Mouse (Mus musculus) adrenal gland, postnatal 25 days (tissue): Measurements from ENCODE around the gene Gap43. TPM values are rescaled to one million over a fixed set of nuclear protein-coding genes. Genes with fewer than 3 reads are reported as not detected.
A peak's percentile ranks its signal among the peaks of the same experiment; 100 is the strongest.
"Not testable (repeated sequence)": the region's sequence is repeated elsewhere in the genome, so short reads cannot be mapped to it uniquely, and the experiment has no call there.

Experiments used
- DNase-seq: peaks from one replicate; pipeline ENCODE4 v3.0.0; 2021; ENCODE audit warnings: mixed read lengths
- long read RNA-seq: library from polyadenylated mRNA; stranded (forward); transcript quantifications from one replicate; pipeline ENCODE4 v2.0.0, GENCODE M21; 2021
- total RNA-seq: library from RNA; stranded (reverse); gene quantifications from 2 replicates; pipeline ENCODE4 v1.2.3, GENCODE M21; 2021

Gap43 gene
- total RNA-seq: 1.1 and 1.2 TPM in 2 replicates
- long read RNA-seq, partial matches to known transcripts: 0 of 1 reads
- long read RNA-seq, other reads (novel, unspliced or antisense): 0 of 1 reads

DNA sequence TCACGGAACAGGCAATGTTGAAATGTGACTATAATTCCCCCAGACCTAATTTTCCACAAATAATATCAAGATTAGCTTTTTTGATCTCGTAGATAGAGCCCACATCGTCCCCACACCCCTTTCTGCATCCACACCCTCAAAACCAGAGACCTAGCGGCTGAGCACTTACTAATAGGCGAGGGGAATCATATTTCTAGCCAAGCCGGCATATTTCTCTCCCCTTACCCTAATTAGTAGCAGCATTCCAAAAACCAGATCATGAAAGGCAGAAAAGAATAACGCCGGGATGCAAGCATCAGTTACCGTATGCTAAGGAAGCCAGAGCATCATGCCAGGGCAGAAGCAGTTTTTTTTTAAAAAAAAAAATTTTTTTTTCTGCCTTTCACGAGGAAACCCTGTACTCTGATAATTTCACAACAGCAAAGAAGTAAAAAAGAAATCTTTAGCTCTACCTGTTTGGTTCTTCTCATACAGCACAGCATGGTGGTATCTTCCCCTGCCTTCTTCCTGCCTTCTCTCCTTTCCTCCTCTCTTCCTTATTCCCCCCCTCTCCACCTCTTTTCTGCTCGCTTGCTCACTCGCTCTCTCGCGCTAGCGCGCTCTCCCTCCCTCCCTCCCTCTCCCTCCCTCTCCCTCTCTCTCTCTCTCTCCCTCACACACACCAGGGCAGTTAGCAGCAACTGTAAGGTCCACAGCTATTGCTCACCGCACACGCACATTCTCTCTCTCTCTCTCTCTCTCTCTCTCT lies at the start of gene Gap43:
TSS of gene Gap43 (minus strand) at position 631 of the 748 bp plus-strand sequence.
- DNase-seq: no peak

DNA sequence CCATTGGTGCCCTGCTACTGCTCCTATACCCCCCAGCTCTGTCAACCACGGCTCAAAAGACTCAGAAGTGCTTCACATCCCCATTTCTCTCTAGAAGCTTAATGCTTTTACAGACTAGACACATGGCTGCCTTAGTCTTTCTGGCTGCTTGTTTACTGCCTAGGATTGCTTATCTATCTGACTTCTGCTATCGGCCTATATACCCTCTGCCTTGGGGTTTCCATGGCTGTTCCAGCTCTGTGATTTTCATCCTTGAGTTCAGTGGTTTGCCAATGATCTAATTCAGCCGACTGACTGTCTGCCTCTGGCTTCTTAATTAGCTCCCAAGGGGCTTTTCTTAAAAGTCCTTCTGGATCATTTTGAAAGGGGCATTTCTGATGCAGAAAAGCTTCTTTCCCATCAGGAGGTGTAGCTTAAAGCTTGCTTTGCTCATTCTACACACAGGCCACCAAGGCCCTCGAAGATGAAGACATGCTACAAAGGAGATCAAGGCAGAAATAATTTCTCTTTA lies 40.9 kb upstream of the Gap43 start:
- no peak for DNase-seq

DNA sequence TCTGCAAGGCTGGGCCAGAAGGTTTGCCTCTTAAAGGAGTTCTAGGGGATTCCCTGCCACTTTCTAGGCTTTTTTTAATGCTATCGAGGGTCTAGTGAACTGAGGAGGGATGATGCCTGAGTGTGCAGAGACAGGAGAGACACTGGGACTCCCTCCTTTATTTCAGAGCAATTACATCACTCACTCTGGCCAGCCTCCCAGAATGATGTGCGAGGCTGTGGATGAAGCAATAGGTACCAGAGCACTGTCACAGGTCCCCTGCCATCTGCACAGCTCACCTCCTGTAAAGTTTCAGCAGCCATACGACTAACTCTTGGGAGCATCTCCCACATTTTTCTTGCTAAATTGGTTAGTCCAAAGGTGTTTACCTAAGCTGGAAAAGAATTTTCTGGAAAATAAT lies 40.2 kb upstream of the Gap43 start:
- peak; percentile 1 for DNase-seq

DNA sequence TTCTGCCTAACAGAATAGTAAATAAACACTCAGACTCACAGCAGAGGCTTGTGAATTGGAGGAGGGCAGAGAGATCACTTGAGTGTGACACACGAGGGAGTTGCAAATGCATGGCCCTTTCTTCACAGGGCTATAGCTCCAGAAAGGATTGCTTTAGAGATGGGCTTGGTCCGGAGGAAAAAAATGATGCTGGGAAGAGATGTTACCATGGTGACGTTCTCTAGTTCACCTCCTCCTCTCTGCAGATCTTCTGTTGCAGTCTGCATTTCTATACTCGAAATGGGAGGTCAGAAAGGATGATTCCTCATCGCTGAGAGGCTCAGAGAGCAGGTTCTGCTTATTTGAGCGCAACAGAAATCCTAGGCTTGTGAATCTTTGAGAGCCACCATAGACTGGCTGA lies 29.7 kb upstream of the Gap43 start:
- no peak for DNase-seq

DNA sequence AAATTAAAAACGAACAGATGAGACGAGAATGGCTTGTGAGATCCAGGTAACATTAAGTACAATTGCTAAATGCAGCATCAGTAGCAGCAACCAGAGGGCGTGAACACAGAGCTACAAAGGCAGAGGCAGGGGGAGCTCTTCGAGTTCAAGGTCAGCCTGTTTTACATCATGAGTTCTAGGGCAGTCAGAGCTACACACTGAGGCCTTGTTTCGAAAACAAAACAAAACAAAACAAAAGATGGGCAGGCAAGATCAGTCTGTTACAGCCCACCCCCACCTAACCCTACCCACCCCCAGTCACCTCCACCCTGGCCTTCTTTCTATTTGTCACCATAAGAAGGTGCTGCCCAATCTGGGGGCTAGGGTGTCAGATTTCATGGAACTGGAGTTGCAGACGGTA lies 28.9 kb upstream of the Gap43 start:
- no peak for DNase-seq

DNA sequence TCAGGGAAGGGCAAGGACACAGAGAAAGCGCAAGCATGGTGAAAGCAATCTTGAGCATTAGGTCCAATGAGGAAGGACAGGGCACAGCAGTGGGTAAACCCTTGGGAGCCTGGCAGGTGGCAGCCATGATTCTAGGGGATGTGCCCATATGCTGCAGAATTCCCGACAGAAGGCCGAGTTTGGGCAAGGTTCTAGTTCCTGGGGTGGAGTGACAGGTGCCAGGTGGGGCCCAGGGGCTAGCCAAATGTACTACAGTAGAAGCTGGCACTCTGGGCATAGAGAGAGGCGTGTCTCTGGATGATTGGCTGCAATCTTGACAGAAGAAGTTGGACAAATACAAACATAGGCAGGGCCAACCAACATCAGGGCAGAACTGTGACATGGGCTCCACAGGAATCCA lies 19.6 kb upstream of the Gap43 start:
- DNase-seq: no peak

DNA sequence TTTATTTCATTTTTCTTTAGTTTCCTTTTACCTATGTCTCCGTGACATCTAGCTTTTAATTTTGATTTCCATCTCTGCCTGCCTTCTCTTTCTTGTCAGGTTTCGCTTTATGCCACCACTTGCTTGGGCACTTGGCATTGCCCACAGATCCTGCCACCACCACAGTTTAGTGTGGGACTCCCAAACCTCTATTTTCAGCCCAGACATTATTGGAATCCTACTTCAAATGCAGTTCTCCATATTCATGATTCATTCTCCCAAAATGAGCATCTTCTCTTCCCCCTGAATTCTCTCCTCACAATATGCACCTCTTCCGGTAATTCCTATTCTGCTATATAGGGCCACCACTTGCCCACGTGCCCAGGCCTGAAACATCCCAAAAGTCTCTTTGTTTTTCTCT lies 17.6 kb upstream of the Gap43 start:
- no peak for DNase-seq

DNA sequence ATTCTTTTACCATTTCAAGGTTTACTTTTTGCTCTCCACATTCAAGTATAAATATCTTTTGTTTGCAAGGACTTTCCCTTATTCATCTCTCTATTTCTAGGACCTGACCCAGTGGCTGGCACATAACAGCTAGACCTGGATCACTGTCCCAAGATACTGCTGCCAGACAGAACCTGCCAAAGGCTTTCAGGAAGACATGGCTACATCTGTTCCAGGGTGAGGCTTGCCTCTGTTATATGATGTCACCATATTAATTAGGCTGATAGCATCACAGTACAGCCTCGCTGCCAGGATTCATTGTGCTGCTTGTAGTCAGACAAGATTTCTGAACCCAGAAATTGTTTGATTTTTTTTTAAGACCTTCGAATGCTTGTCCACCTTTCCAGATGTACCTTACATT lies 9.6 kb upstream of the Gap43 start:
- no peak for DNase-seq

DNA sequence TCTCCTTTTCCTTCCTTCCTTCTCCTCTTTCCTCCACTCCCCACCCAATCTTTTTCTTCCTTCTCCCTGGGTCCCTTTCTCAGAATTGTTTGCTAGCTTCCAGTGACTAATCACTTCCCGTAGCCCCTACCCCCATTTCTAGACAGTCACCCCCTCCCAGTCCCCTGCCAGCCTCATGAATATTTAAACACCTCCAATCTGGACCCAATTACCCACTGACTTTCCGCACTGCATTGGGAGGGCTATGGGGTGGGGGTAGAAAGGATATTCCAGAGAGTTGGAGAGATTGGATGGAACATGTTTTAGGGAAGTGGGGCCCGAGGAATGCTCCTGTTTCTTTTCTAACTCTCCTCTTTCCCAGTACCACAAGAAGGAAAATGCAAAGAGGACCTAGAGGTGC lies 414 bp upstream of the Gap43 start:
- not testable (repeated sequence) for DNase-seq

DNA sequence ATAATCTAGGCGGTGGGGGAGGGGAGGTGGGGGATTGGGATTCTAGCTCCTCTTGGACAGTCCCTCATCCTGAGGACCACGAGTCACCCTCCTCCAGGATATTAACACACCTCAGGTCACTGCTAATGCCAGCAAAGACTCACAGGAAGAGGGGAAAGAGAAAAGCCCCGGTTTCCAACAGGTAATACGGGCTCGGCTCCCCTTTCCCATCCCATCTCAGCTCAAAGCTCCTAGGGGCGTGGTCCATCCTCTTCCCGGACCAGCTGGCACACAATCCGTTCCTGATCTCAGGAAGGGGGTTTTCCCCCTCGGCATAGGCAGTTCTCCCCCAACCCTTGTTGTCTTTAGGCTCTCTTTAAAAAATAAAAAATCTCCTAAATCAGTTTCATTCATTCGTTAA lies 939 bp downstream of the Gap43 start:
- no peak for DNase-seq

DNA sequence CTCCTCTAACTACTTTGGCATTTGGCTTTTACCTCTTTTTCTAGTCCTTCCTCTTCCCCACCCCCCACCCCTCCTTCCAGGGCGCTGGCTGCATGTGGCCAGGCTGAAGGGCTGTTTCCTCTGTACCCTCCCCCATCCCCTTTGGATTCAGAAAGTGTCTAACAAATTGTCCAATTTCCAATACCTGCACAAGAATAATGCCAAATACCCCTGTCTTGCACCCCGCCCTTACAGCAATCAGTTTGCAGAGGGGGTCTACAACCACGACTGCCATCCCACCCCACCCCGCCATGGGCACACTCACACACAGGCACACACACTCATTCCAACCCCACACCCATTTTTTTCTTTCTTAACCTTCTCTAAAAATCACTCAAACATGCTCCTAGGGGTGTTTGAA lies 1.5 kb downstream of the Gap43 start:
- DNase-seq: no peak

DNA sequence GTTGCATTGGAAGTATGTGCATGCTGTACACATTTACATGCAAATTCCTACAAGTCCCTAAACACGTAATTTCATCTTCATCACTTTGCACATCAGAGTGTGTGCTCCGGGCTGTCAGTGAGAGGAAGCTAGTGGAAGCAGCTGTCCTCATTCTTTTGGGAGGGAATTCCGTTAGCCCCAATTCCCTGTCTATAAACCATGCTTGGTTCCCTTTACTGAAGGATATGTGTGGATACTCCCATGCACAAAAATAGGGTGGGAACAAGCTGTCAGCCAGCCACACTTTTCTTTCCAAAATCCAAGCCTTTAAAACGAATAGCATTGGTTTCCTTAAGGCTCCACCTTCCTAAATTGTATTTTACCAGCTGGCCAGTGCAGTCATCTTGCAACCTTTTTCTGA lies 2.1 kb downstream of the Gap43 start:
- DNase-seq: no peak

DNA sequence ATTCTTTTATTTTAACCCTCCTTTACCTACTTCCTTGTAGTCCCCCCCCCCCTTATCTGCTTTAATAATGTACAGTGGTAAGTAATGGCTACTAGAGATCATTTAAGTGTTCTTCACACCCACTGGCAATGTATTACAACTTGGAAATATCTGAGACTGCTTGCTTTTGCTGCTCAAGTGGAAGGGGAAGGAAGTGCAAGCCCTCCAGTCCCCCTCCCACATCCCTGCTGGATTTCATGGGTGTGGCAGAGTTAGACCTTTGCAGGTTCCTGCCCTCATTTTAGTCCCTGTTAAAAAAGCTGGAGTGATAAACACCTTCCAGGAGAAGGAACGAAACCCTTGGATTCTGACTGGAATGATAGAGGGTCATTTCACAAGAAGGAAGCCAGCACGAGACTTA lies 2.8 kb downstream of the Gap43 start:
- no peak for DNase-seq

DNA sequence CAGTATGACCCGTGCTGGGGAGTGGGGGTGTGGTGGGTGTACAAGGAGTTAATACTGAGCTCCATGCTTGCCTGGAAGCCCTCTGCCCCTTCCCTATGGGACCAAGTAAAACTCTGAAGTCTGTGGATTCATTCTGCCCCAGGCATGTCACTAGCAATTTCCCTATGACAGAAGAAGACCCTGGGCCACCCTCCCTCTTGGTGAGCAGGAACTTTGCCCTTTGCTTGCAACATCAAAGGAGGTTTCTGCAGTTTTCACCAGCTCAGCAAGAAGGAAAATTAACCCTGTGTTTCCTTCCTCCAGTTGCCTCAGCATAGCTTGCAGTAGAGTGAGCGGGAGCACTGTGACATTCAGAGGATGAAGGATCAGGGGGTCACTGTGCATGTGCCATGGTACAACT lies 3.8 kb downstream of the Gap43 start:
- no peak for DNase-seq

DNA sequence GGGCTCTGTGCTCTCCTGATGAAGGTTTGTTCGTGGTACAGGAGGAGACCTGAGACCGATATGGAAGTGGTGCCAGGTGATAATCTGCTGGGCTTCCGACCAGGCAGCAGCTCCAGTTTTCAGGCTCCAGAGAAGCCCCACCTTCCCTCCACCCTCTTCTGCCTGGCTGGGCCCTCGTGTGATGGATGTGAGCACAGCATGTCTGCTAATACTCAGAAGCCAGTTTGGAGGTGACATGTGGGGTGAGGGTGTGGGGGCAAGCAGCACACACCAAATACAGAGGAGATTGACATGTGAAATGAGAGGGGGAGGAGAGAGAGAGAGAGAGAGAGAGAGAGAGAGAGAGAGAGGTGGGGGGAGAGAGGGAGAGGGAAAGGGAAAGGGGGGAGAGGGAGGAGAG lies 8.1 kb downstream of the Gap43 start:
- DNase-seq: no peak

DNA sequence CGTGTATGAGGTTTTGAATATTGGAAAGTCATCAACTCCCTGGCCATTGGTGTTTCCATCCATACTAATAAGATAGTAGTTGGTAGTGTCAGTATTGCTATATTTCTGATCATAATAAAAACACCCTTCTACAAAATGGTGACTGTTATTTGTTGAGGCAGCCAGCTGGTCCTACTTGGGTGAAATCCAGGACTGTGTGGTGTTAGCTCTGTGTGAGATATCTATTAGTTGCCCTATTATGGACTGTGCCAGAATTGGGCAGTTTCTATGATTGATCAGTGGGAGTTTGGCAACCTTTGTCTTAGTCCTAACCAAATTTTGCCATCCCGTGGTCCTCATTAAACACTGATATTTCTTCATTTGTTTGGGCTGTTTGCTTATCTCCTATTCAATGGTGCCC lies 14.3 kb downstream of the Gap43 start:
- DNase-seq: no peak

DNA sequence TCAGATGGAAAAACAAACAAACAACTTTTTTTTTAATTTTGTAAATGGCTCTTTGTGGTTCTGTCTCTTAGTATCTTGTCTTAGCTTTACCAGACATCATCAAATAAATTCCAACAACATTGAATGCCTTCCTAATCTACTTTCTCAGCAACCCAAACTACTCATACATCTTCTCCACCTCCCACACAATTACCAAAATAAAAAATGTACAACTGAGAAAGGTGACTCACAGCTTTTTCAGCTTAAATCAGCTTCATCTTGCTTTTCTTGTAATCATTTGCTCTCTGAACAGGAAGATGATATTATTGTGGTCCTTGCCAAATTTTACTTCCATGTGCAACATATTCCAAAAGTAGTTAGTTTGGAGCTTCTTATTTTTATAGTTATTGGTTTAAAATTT lies 14.9 kb downstream of the Gap43 start:
- DNase-seq: no peak

DNA sequence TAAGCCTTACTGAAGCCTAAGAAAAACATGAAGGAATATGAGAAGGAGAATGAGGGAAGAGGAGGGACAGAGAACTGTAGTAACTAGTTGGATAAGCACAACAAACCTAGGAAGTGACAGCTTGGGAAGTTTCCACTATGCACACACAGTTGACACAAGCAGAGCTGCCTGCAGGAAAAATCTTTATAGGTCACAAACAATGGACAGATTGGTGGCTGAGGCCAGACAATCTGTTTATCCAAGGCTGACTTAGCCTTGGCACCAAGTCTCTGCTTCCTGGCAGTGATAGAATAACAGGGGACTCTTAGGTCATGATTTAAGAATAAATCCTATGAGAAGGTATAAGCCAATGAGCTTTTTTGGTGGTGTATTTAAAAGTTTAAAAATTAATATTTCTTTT lies 20.6 kb downstream of the Gap43 start:
- peak; percentile 3 for DNase-seq

DNA sequence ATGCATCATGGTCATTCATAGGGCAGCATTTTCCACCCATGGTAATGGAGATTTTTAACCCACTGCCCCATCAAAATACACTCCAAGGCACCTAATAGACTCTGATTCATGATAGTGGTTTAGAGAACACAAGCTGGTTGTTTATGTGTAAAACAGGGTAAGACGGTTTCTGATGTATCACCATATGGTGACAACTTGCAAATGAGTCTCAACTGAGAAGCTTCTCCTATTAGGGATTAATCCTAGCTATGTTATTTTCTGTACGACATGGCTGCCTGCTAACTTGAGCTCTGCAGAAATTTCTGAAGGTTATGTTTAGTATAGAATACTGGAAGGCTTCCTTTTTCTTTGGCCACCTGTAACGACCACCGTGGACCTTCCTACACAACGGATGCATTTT lies 21.1 kb downstream of the Gap43 start:
- DNase-seq: no peak

DNA sequence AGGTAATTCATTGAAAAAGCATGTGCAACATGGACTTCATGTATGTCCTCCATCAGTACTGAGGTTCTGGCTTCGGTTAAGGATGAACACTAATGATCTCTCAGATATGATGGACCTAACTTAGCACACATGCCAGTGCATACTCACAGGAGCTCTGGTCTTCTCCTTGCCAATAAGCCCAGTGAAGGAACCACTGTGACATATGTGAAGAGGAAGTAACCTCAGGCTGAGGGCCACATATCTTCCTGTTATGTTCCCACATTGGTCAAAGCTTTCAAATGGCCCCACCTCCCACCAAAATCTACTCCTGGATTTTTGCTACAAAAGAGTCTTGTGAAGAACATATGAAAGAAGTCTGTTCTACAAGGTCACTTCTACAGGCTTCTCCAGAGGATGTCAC lies 28.3 kb downstream of the Gap43 start:
- no peak for DNase-seq

DNA sequence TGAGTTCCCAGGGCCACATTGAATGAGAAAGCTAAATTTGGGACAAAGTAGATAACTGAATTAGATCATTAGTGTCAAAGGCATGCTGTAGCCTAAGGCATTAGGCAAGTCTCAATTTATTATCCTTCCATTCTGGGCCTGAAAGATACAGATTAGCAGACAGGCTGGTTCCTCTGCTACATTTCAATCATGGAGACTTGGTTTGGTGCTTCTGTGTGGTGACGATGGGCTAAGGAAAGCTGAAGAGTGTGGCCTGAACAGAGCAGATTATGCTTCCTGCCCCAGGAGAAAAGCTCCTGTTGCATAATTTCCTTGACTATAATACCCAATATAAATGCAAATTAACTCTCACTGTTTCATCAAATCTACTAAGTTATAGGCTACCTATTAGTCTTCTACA lies 31.7 kb downstream of the Gap43 start:
- no peak for DNase-seq

DNA sequence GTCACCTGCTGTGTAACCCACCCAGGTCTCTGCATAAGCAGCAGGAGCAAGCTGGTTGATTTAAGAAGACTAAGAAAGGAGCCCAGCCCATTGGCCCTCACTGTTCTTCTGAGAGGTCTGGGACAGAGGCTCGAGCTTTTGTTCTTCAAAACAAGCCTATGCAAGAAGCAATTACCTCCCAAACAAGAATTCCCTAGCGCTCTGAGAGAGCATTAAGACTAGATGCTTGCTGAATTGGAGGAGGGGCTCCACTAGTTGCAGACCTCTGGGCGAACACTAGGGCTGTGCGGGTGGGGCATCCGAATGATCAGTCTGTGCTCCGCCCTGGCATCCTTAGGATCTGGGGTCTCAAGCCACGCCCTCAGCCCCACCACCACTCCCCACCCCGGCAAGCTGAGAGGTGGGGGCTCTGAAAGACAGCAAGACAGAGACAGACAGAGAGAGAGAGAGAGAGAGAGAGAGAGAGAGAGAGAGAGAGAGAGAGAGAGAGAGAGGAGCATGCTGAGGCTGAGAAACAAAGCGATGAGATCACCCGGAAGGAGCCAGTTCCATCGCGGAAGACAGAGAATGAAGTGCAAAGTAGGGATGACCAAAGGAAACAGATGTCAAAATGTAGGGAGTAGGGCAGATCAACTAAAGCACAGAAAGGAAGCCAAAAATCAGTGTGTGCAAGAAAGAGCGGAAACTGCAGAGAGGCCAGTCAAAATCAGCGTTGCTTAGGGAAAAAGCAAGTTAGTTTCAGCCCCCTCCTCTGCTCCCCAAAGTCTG lies 34.3 kb downstream of the Gap43 start:
- no peak for DNase-seq

DNA sequence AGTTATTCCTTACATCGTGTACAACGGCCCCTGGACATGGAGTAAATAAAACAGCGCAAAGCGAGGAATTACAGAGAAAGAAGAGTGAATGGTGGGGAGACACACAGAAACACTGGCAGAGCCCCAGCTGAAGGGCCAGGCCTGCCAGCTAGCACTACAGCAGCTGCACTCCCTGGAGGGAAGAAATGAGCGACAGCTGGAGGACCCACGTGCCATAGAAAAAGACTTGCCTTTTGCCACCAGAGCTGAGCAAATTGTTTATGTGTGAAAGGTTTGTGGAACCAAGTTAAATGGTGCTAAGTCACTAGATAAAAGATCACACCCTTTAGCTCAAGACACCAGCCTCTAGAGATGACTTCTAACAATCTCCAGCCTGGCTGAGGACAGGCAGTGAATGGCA lies 37.0 kb downstream of the Gap43 start:
- peak; percentile 26 for DNase-seq

DNA sequence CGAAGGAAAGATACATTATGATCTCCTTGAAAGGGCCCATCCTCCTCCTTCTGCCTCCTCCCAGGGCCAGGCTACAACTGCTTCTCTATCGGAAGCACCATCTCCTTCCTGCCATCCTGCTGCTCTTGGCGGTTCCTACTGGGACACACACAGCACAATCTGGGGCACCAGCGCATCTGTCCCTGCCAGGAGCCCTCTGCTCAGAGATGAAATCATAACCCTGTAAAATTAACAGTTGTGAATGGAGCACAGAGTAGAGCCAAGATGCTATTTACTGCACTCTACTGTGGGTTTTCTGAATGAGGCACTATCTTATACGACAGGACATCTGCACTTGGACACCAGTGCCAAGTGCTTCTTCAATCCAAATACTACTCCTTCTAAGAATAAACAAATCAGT lies 46.0 kb downstream of the Gap43 start:
- no peak for DNase-seq
